Comparison of ENCODE assay signal across 28 mouse cellular contexts in genomic region chr12:38849994-38850393, GRCm38 (mm10).
DNase-seq lines count a peak whose midpoint lies in the region; ATAC-seq and TF ChIP-seq lines count a peak whose summit lies in the region.
"Had no signal": no experiment of that assay in that cellular context is flagged by ENCODE, and none has a peak within 500 bp of the region (broad histone marks: within the 10 kb centered on the region; RNA-seq: fewer than 3 reads in every experiment).

No protein-coding gene starts in this region.

- 0 out of 2 replicates have a peak, but pooled peaks have one; percentile 69 for ATAC-seq in midbrain, embryonic 13.5 days
- peak; percentile 56; the same call in 1 of the 2 replicates for ATAC-seq in limb, embryonic 11.5 days (ENCODE audit: insufficient number of reproducible peaks, low FRiP score, low TSS enrichment, low read depth)
- peak; percentile 76 for ATAC-seq in limb, embryonic 14.5 days (ENCODE audit: low FRiP score, low read depth)
- no peak for ATAC-seq in erythroblast, adult 5-6 weeks (replicated peaks; ENCODE audit: low FRiP score, poor library complexity, severe bottlenecking)
- ATAC-seq: forebrain, embryonic 14.5 days; forebrain, postnatal 0 days; hindbrain, embryonic 16.5 days; Patski had no signal

- TF ChIP-seq POLR2A in limb, embryonic 14.5 days (IDR thresholded peaks at IDR 0.05; ENCODE audit: borderline replicate concordance, extremely low read depth, insufficient read depth, insufficient read length): no peak

- H3K4me3 ChIP-seq in midbrain, embryonic 13.5 days (replicated peaks): no peak overlapping the region
- no peak overlapping the region for H3K4me3 ChIP-seq in midbrain, embryonic 10.5 days
- H3K4me3 ChIP-seq in limb, embryonic 11.5 days (ENCODE audit: low read depth, low read length): no peak overlapping the region
- H3K4me3 ChIP-seq in limb, embryonic 14.5 days (replicated peaks; ENCODE audit: low read length): no peak overlapping the region
- H3K4me3 ChIP-seq: embryonic facial prominence, embryonic 13.5 days; heart, embryonic 12.5 days; heart, embryonic 15.5 days; hindbrain, embryonic 10.5 days; hindbrain, embryonic 13.5 days had no signal

- H3K4me2 ChIP-seq in midbrain, embryonic 13.5 days (replicated peaks): no peak overlapping the region
- H3K4me2 ChIP-seq in limb, embryonic 11.5 days (ENCODE audit: low read depth, severe bottlenecking): no peak overlapping the region
- no peak overlapping the region; the same call in 1 of the 2 replicates for H3K4me2 ChIP-seq in limb, embryonic 14.5 days (replicated peaks; ENCODE audit: low read depth, low read length, severe bottlenecking)
- H3K4me2 ChIP-seq: embryonic facial prominence, embryonic 13.5 days; heart, embryonic 12.5 days; heart, embryonic 15.5 days; hindbrain, embryonic 13.5 days had no signal

- H3K9ac ChIP-seq in midbrain, embryonic 13.5 days (replicated peaks): no peak overlapping the region
- H3K9ac ChIP-seq in limb, embryonic 11.5 days (ENCODE audit: low read length): no peak overlapping the region
- no peak overlapping the region for H3K9ac ChIP-seq in limb, embryonic 14.5 days (ENCODE audit: low read depth, low read length, severe bottlenecking)
- H3K9ac ChIP-seq: embryonic facial prominence, embryonic 13.5 days; forebrain, postnatal 0 days; heart, embryonic 12.5 days; heart, embryonic 15.5 days; hindbrain, embryonic 13.5 days had no signal

- H3K4me1 ChIP-seq in midbrain, embryonic 13.5 days (replicated peaks): no peaks in the 10 kb centered on the region
- no peaks in the 10 kb centered on the region for H3K4me1 ChIP-seq in midbrain, embryonic 10.5 days
- H3K4me1 ChIP-seq in limb, embryonic 11.5 days (ENCODE audit: control insufficient read depth, insufficient read depth, low read length): peaks cover 10% of the 10 kb centered on the region
- H3K4me1 ChIP-seq in limb, embryonic 14.5 days (ENCODE audit: control insufficient read depth, insufficient read depth, low read length): peaks cover 9% of the 10 kb centered on the region
- H3K4me1 ChIP-seq: heart, embryonic 12.5 days; hindbrain, embryonic 13.5 days had no signal

- no peaks in the 10 kb centered on the region for H3K36me3 ChIP-seq in midbrain, embryonic 13.5 days
- no peaks in the 10 kb centered on the region for H3K36me3 ChIP-seq in midbrain, embryonic 10.5 days
- H3K36me3 ChIP-seq in limb, embryonic 11.5 days (ENCODE audit: control insufficient read depth, insufficient read depth, low read length): no peaks in the 10 kb centered on the region
- H3K36me3 ChIP-seq in limb, embryonic 14.5 days (ENCODE audit: control insufficient read depth, insufficient read depth, low read length): no peaks in the 10 kb centered on the region
- H3K36me3 ChIP-seq: embryonic facial prominence, embryonic 13.5 days; G1E; heart, embryonic 15.5 days; hindbrain, embryonic 10.5 days; hindbrain, embryonic 13.5 days had no signal

- 81% methylated on average over 5 of the region's 5 CpGs for WGBS in midbrain, embryonic 13.5 days
- WGBS in midbrain, embryonic 10.5 days: 83% methylated on average over 5 of the region's 5 CpGs
- WGBS in limb, embryonic 11.5 days: 22% methylated on average over 5 of the region's 5 CpGs
- 12% methylated on average over 5 of the region's 5 CpGs for WGBS in limb, embryonic 14.5 days

- no peaks in the 10 kb centered on the region for H3K9me3 ChIP-seq in midbrain, embryonic 13.5 days
- H3K9me3 ChIP-seq in midbrain, embryonic 10.5 days (replicated peaks): no peaks in the 10 kb centered on the region
- H3K9me3 ChIP-seq in limb, embryonic 11.5 days (ENCODE audit: control insufficient read depth, low read length): no peaks in the 10 kb centered on the region
- no peaks in the 10 kb centered on the region for H3K9me3 ChIP-seq in limb, embryonic 14.5 days (ENCODE audit: control insufficient read depth, low read length)
- H3K9me3 ChIP-seq: embryonic facial prominence, embryonic 13.5 days; heart, embryonic 12.5 days; heart, embryonic 15.5 days; hindbrain, embryonic 10.5 days; hindbrain, embryonic 13.5 days had no signal

- H3K27me3 ChIP-seq in midbrain, embryonic 13.5 days: no peaks in the 10 kb centered on the region
- H3K27me3 ChIP-seq in midbrain, embryonic 10.5 days (ENCODE audit: low read depth, poor library complexity, severe bottlenecking): no peaks in the 10 kb centered on the region
- H3K27me3 ChIP-seq in limb, embryonic 11.5 days (ENCODE audit: control insufficient read depth, insufficient read depth, low read length): no peaks in the 10 kb centered on the region
- no peaks in the 10 kb centered on the region for H3K27me3 ChIP-seq in limb, embryonic 14.5 days (ENCODE audit: control insufficient read depth, insufficient read depth, low read length)
- H3K27me3 ChIP-seq: CH12.LX; heart, embryonic 12.5 days; heart, embryonic 15.5 days; hindbrain, embryonic 13.5 days; Patski had no signal

- no peak overlapping the region for H3K27ac ChIP-seq in midbrain, embryonic 13.5 days
- no peak overlapping the region for H3K27ac ChIP-seq in midbrain, embryonic 10.5 days (replicated peaks)
- H3K27ac ChIP-seq in limb, embryonic 11.5 days (replicated peaks; ENCODE audit: low read depth, low read length): no peak overlapping the region
- no peak overlapping the region for H3K27ac ChIP-seq in limb, embryonic 14.5 days (replicated peaks; ENCODE audit: low read depth, low read length)
- H3K27ac ChIP-seq: embryonic facial prominence, embryonic 13.5 days; heart, embryonic 15.5 days; hindbrain, embryonic 10.5 days; hindbrain, embryonic 13.5 days had no signal

- DNase-seq in midbrain, embryonic 10.5 days (ENCODE audit: low spot score): no peak
- DNase-seq in forelimb bud, embryonic 11.5 days (ENCODE audit: low read depth, low spot score): peak; percentile 50
- peak; percentile 53 for DNase-seq in limb, embryonic 11.5 days (ENCODE audit: low spot score)
- DNase-seq in limb, embryonic 14.5 days (ENCODE audit: low spot score): peak; percentile 14
- no peak for DNase-seq in urinary bladder, postnatal 14 days (ENCODE audit: low spot score)
- DNase-seq: adrenal gland, postnatal 10 days; B cell, adult 2 months; cerebellum, adult 11 months; cerebellum, adult 2 months; cerebellum, adult 9-11 months; cerebellum, postnatal 25 days; forebrain, postnatal 0 days; gastrocnemius, postnatal 25 days; heart, adult 18-20 months; heart, postnatal 10 days; heart, postnatal 36 days had no signal

Comparison
In these comparisons a context has a peak if more than half of its experiments do, and no peak if none do; other contexts are left out.
1. DNase-seq: peak in forelimb bud, embryonic 11.5 days (single experiment), limb, embryonic 11.5 days (single experiment) and limb, embryonic 14.5 days (single experiment); none in midbrain, embryonic 10.5 days (single experiment) and urinary bladder, postnatal 14 days (single experiment).